Mouse (Mus musculus): ENCODE measurements around the gene Lrrc15. TPM values are rescaled to one million over a fixed set of nuclear protein-coding genes. Genes with fewer than 3 reads are reported as not detected.
A peak's percentile ranks its signal among the peaks of the same experiment; 100 is the strongest.

Lrrc15 gene
- polyA plus RNA-seq, 1 experiment from 2014 or later = 0.72 TPM

DNA sequence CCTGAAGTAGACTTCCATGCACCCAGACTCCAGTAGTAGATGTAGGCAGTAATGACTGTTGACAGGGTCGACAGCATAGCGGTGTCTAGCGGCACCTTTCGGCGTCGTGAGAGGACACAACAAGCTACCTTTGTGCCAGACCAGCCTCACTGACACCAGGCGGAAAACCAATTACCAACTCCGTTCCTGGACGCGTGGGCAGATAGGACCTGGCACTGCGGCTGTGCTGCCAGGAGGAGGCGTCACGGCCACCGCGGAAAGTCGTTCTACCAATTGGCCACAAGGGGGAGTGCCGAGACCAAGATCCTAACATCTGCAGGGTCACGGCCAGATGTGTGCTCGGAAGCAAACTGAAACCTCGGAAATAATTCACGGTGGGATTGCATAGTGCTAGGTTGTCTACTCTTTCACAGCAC is 31.0 kb downstream of the Lrrc15 start:
- peak overlapping the region; percentile 34; the same call in 1 of the 2 replicates for H3K4me2 ChIP-seq (ENCODE audit: low read depth, low read length)
- peak; percentile 91 for DNase-seq (ENCODE audit: low spot score)
- no peak overlapping the region for H3K4me3 ChIP-seq (ENCODE audit: low read depth, low read length)
- H3K9ac ChIP-seq (replicated peaks; ENCODE audit: low read length) = no peak overlapping the region; the same call in 1 of the 2 replicates
- ATAC-seq (replicated peaks; ENCODE audit: insufficient number of reproducible peaks, low FRiP score, low TSS enrichment, low read depth) = peak; percentile 70; the same call in 1 of the 2 replicates
- H3K4me1 ChIP-seq (ENCODE audit: control insufficient read depth, insufficient read depth, low read length) = no peaks in the 10 kb centered on the region
- no peak overlapping the region for H3K27ac ChIP-seq (replicated peaks; ENCODE audit: low read depth, low read length)
- no peaks in the 10 kb centered on the region for H3K9me3 ChIP-seq (replicated peaks; ENCODE audit: control insufficient read depth, low read length)
- H3K27me3 ChIP-seq (ENCODE audit: control insufficient read depth, insufficient read depth, low read length) = no peaks in the 10 kb centered on the region
- H3K36me3 ChIP-seq (replicated peaks; ENCODE audit: control insufficient read depth, insufficient read depth, low read depth, low read length) = no peaks in the 10 kb centered on the region
- 1% methylated on average over 21 of the region's 21 CpGs for WGBS

DNA sequence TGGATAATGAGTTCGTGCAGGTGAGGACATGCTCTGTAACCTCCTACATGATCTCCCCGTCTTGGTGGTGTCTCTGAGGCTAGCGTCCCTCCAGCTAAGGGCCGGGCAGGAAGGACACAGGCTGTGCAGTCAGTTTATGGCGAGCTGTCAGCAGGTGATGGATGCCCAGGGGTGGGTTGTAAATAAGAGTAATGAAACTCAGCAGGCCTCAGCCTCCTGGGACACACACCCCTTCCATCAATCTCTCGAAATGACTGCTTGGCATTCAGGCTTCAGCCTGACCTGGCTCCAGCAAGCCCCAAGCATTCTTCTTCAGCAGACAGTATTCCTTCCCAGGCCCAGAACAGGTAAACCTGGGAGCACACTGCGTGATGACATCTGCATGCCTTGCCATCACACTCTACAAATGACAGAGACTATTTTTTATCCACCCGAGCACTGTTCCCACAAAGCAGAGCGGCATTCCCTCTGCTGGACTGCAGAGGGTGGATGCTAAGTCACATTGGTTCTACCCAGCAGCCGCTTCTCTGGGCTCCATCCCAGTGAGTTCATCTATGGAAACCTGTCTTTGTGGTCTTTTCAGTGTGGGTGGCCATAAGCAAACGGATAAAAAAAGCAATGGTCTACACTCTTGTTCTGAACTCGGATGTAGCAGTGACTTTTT is 38.9 kb downstream of the Lrrc15 start:
- no peak overlapping the region for H3K4me3 ChIP-seq (ENCODE audit: low read depth, low read length)
- no peaks in the 10 kb centered on the region for H3K27me3 ChIP-seq (ENCODE audit: control insufficient read depth, insufficient read depth, low read length)
- H3K36me3 ChIP-seq (replicated peaks; ENCODE audit: control insufficient read depth, insufficient read depth, low read depth, low read length) = no peaks in the 10 kb centered on the region
- H3K9ac ChIP-seq (replicated peaks; ENCODE audit: low read length) = no peak overlapping the region
- no peak overlapping the region for H3K27ac ChIP-seq (replicated peaks; ENCODE audit: low read depth, low read length)
- no peak overlapping the region for H3K4me2 ChIP-seq (ENCODE audit: low read depth, low read length)
- H3K4me1 ChIP-seq (ENCODE audit: control insufficient read depth, insufficient read depth, low read length) = no peaks in the 10 kb centered on the region
- WGBS = 75% methylated on average over 12 of the region's 12 CpGs
- no peak for ATAC-seq (replicated peaks; ENCODE audit: insufficient number of reproducible peaks, low FRiP score, low TSS enrichment, low read depth)
- DNase-seq (ENCODE audit: low spot score) = no peak
- H3K9me3 ChIP-seq (replicated peaks; ENCODE audit: control insufficient read depth, low read length) = no peaks in the 10 kb centered on the region

DNA sequence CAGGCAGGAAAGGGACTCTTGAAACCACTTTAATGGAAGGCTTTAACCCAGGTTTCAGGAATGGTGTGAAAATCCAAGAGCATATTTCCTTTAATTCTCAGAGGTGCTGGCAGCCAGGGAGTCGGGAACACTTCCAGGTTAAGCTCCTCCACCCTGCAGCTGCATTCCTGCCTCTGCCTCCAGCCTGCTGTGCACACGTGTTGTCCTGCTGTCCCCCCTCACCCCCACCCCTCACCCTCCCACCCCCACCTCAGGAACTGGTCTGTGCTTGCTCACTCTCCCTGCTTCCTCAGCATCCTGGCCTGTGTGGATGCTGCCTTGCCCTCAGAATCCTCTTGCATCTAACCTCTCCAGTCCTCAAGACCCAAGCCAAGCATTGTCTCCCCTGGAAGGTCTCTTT is 41.4 kb downstream of the Lrrc15 start:
- H3K9ac ChIP-seq (replicated peaks; ENCODE audit: low read length) = no peak overlapping the region
- no peak for DNase-seq (ENCODE audit: low spot score)
- ATAC-seq (replicated peaks; ENCODE audit: insufficient number of reproducible peaks, low FRiP score, low TSS enrichment, low read depth) = no peak
- H3K27me3 ChIP-seq (ENCODE audit: control insufficient read depth, insufficient read depth, low read length) = no peaks in the 10 kb centered on the region
- H3K4me2 ChIP-seq (ENCODE audit: low read depth, low read length) = no peak overlapping the region
- WGBS = 19% methylated on average over 2 of the region's 2 CpGs
- H3K4me3 ChIP-seq (ENCODE audit: low read depth, low read length) = no peak overlapping the region
- no peaks in the 10 kb centered on the region for H3K36me3 ChIP-seq (replicated peaks; ENCODE audit: control insufficient read depth, insufficient read depth, low read depth, low read length)
- no peaks in the 10 kb centered on the region for H3K4me1 ChIP-seq (ENCODE audit: control insufficient read depth, insufficient read depth, low read length)
- H3K27ac ChIP-seq (replicated peaks; ENCODE audit: low read depth, low read length) = no peak overlapping the region
- no peaks in the 10 kb centered on the region for H3K9me3 ChIP-seq (replicated peaks; ENCODE audit: control insufficient read depth, low read length)

DNA sequence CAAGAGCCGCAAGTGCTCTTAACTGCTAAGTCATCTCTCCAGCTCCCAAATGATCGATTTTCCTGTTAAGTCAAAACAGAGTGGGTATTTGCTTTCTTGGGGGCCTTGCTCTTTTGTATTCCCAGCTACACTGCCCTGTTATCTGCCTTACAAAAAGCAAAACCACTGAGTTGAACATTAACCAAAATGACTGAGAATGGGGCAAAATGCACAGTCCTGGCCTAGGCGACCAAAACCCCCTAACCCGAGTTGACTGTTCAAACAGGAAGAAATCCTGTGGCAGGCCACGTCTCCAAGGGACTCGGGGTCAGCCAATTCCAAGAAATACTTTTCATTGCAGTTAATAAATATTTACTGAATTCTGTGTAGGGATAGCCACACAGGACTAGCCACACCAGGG is 44.3 kb downstream of the Lrrc15 start:
- peaks cover 9% of the 10 kb centered on the region; the same call in 1 of the 2 replicates for H3K4me1 ChIP-seq (ENCODE audit: control insufficient read depth, insufficient read depth, low read length)
- H3K9me3 ChIP-seq (replicated peaks; ENCODE audit: control insufficient read depth, low read length) = no peaks in the 10 kb centered on the region
- no peak for ATAC-seq (replicated peaks; ENCODE audit: insufficient number of reproducible peaks, low FRiP score, low TSS enrichment, low read depth)
- 70% methylated on average over 6 of the region's 6 CpGs for WGBS
- no peak overlapping the region for H3K4me3 ChIP-seq (ENCODE audit: low read depth, low read length)
- no peaks in the 10 kb centered on the region for H3K27me3 ChIP-seq (ENCODE audit: control insufficient read depth, insufficient read depth, low read length)
- no peak for DNase-seq (ENCODE audit: low spot score)
- H3K27ac ChIP-seq (replicated peaks; ENCODE audit: low read depth, low read length) = no peak overlapping the region
- H3K36me3 ChIP-seq (replicated peaks; ENCODE audit: control insufficient read depth, insufficient read depth, low read depth, low read length) = no peaks in the 10 kb centered on the region
- H3K4me2 ChIP-seq (ENCODE audit: low read depth, low read length) = no peak overlapping the region
- no peak overlapping the region for H3K9ac ChIP-seq (replicated peaks; ENCODE audit: low read length)

DNA sequence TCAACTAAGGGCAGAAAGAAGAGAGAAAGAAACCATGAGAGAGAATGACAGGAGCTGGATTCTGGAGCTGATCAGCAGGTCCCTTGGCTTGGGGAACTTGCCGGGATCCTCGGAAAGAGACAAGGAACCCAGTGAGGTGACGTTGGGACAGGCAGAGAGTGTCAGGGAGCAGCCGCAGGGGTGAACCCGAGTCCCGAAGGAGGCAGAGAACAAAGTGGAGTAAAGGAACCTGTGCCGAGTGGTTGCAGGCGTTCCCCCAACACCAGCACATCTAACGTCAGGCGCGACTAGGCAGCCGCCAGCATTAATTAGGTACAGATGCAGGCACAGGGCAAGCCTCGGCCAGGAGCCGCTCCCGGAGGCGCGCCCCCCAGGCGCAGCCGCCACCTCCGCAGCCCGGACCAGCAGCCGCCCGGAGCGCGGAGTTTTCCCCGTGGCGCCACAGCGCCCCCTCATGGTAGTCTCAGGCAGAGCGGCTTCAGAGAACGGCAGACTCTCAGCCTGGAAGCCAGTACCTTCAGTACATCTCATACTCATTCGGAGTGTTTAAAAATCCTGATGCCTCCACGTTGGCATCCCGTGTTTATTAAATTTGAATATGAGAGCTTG is 46.9 kb downstream of the Lrrc15 start:
- peaks cover 9% of the 10 kb centered on the region; the same call in 1 of the 2 replicates for H3K4me1 ChIP-seq (ENCODE audit: control insufficient read depth, insufficient read depth, low read length)
- H3K9me3 ChIP-seq (replicated peaks; ENCODE audit: control insufficient read depth, low read length) = no peaks in the 10 kb centered on the region
- peak overlapping the region; percentile 29; the same call in 1 of the 2 replicates for H3K9ac ChIP-seq (replicated peaks; ENCODE audit: low read length)
- no peaks in the 10 kb centered on the region for H3K36me3 ChIP-seq (replicated peaks; ENCODE audit: control insufficient read depth, insufficient read depth, low read depth, low read length)
- H3K27ac ChIP-seq (replicated peaks; ENCODE audit: low read depth, low read length) = 0 out of 2 replicates have a peak overlapping the region, but pooled peaks have one; percentile 10
- ATAC-seq (replicated peaks; ENCODE audit: insufficient number of reproducible peaks, low FRiP score, low TSS enrichment, low read depth) (peak; percentile 88), DNase-seq (ENCODE audit: low spot score) (peak; percentile 94)
- H3K4me3 ChIP-seq (ENCODE audit: low read depth, low read length) = peak overlapping the region; percentile 24
- 2% methylated on average over 33 of the region's 33 CpGs for WGBS
- H3K4me2 ChIP-seq (ENCODE audit: low read depth, low read length) = peak overlapping the region; percentile 45
- H3K27me3 ChIP-seq (ENCODE audit: control insufficient read depth, insufficient read depth, low read length) = no peaks in the 10 kb centered on the region

DNA sequence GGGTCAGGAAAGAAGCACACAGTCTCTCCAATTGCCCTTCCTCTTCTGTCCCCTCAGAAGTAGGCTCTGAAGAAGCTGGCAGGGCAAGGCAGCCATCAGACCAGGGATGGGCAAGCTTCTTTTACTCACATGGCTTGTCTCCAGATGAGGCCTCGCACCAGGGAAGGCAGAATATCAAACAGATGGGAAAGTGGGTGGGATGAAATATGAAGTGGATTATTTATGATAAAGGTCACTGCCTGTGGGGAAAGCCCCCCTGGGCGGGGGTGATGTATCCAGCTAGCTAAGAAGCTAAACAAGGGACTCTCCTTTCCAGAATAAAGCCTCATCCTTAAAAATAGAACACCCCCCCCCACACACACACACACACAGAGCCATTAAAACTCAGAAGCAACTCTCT is 47.5 kb downstream of the Lrrc15 start:
- no peak overlapping the region; the same call in 1 of the 2 replicates for H3K9ac ChIP-seq (replicated peaks; ENCODE audit: low read length)
- H3K27ac ChIP-seq (replicated peaks; ENCODE audit: low read depth, low read length) = 0 out of 2 replicates have a peak overlapping the region, but pooled peaks have one; percentile 10
- no peak overlapping the region for H3K4me3 ChIP-seq (ENCODE audit: low read depth, low read length)
- no peak overlapping the region; the same call in 1 of the 2 replicates for H3K4me2 ChIP-seq (ENCODE audit: low read depth, low read length)
- peak; percentile 39 for DNase-seq (ENCODE audit: low spot score)
- H3K27me3 ChIP-seq (ENCODE audit: control insufficient read depth, insufficient read depth, low read length) = no peaks in the 10 kb centered on the region
- WGBS = 27% methylated on average over 2 of the region's 2 CpGs
- peaks cover 9% of the 10 kb centered on the region; the same call in 1 of the 2 replicates for H3K4me1 ChIP-seq (ENCODE audit: control insufficient read depth, insufficient read depth, low read length)
- no peaks in the 10 kb centered on the region for H3K9me3 ChIP-seq (replicated peaks; ENCODE audit: control insufficient read depth, low read length)
- ATAC-seq (replicated peaks; ENCODE audit: insufficient number of reproducible peaks, low FRiP score, low TSS enrichment, low read depth) = no peak
- no peaks in the 10 kb centered on the region for H3K36me3 ChIP-seq (replicated peaks; ENCODE audit: control insufficient read depth, insufficient read depth, low read depth, low read length)

DNA sequence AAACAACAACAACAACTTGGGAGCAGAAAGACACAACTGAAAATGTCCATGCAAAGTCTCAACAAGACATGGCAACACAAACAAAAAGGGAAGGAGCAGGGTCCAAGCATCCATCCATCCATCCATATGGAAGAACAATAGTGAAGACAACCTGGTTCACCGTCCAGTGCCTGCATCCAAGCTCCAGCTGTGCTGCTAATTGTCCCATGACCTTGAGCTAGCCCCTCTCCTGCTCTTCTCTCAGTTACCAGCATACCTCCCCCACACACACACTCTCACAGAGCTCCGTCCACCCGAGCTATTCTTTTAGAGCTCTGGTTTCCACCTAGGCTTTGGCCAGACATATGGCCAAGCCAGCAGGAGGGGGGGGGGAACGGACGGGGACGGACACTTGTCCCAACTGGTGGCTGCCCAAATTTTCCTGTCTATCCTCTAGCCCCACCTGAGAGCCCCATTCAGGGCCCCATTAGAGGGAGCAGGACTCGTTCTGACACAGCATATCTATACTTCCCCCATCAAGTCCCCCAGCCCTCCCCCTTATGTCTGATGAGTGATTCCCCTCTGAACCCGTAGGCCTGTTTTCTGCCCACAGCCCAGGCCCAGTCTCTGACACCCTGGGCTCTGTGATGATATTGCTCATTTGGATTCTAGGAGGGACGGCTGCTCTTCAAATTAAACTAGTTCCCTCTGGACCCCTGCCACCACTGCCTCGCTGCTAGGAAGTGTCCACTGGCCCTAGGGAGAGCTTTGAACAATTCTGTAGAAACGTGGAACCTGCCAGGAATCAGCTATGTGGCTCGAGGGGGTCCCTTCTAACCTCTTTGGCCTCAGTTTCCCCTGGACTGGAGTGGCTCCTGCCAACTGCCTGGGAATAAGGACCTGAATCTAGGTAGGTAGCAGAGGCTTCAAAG is 48.2 kb downstream of the Lrrc15 start:
- no peak overlapping the region for H3K27ac ChIP-seq (replicated peaks; ENCODE audit: low read depth, low read length)
- H3K4me3 ChIP-seq (ENCODE audit: low read depth, low read length) = no peak overlapping the region
- 42% methylated on average over 12 of the region's 12 CpGs for WGBS
- no peaks in the 10 kb centered on the region for H3K9me3 ChIP-seq (replicated peaks; ENCODE audit: control insufficient read depth, low read length)
- H3K9ac ChIP-seq (replicated peaks; ENCODE audit: low read length) = no peak overlapping the region
- DNase-seq (ENCODE audit: low spot score) = no peak
- ATAC-seq (replicated peaks; ENCODE audit: insufficient number of reproducible peaks, low FRiP score, low TSS enrichment, low read depth) = no peak; the same call in 1 of the 2 replicates
- no peaks in the 10 kb centered on the region for H3K27me3 ChIP-seq (ENCODE audit: control insufficient read depth, insufficient read depth, low read length)
- no peak overlapping the region for H3K4me2 ChIP-seq (ENCODE audit: low read depth, low read length)
- H3K4me1 ChIP-seq (ENCODE audit: control insufficient read depth, insufficient read depth, low read length) = peaks cover 9% of the 10 kb centered on the region; the same call in 1 of the 2 replicates
- H3K36me3 ChIP-seq (replicated peaks; ENCODE audit: control insufficient read depth, insufficient read depth, low read depth, low read length) = no peaks in the 10 kb centered on the region

Measured in embryonic facial prominence, embryonic 11.5 days (tissue).